Mouse (Mus musculus) midbrain, embryonic 11.5 days (tissue): ENCODE data around the gene Fam72a. TPM values are rescaled to one million over a fixed set of nuclear protein-coding genes. Genes with fewer than 3 reads are reported as not detected.

Experiments used
- microRNA-seq: library from miRNA; unstranded; fragments of <30 nt; microRNA quantifications from one replicate; pipeline ENCODE4, GENCODE M21; 2017
- polyA plus RNA-seq: library from polyadenylated mRNA; unstranded; fragments of >200 nt; fragmentation: Nextera tagmentation; extraction: Ambion mirVana; gene quantifications from 2 replicates; pipeline ENCODE4 v1.2.1, GENCODE M21; 2014

The Fam72a gene
- polyA plus RNA-seq, 1 experiment from 2014 or later, result 4.5 TPM

Small RNA genes within 50 kb of the gene (microRNA-seq; reads per million reads assigned to microRNA genes)
- gene Gm24273, result not detected

Other genes with a start within 250 kb of the Fam72a start
- 0.55 and 0.57 TPM in 2 replicates for gene Ikbke, start 248.3 kb upstream of the Fam72a start, polyA plus RNA-seq
- gene Srgap2, start 551 bp upstream of the Fam72a start, polyA plus RNA-seq, result 16.4 and 19.3 TPM in 2 replicates
- not detected in 2 replicates for gene Avpr1b, start 71.3 kb downstream of the Fam72a start, polyA plus RNA-seq
- gene Ctse, start 110.4 kb downstream of the Fam72a start, polyA plus RNA-seq, result 0.12 and 0.31 TPM in 2 replicates
- gene Rab7b, start 160.8 kb downstream of the Fam72a start, polyA plus RNA-seq, result 1.0 and 1.3 TPM in 2 replicates
- not detected in 2 replicates for gene Slc26a9, start 216.1 kb downstream of the Fam72a start, polyA plus RNA-seq